Mouse (Mus musculus): Measurements from ENCODE around the gene Ppm1n.

GRCm38 (mm10) chr7:19243858-19244257 lies 36.0 kb downstream of the Ppm1n start:
- TF ChIP-seq POLR2A (IDR thresholded peaks at IDR 0.05; ENCODE audit: low read depth, low read length) (no peak), CTCF (IDR thresholded peaks at IDR 0.05; ENCODE audit: borderline replicate concordance, insufficient read depth, low read length) (no peak)

All from embryonic fibroblast, embryonic 13.5 days (primary cell).